Mouse (Mus musculus) liver, adult 2 months (tissue): Measurements from ENCODE around the gene Pik3c2g. TPM values are rescaled to one million over a fixed set of nuclear protein-coding genes. Genes with fewer than 3 reads are reported as not detected.

Experiments
- DNase-seq: peaks from one replicate; pipeline ENCODE4 v3.0.0-alpha.2; 2011; ENCODE audit warnings: low read depth, low spot score; ENCODE audit errors: extremely low read depth
- H3K27ac ChIP-seq: fragments of 200-500 bp; replicated peaks from 2 replicates; pipeline ENCODE4 v1.5.1; 2012; ENCODE audit warnings: low read depth, mild to moderate bottlenecking, control low read depth, inconsistent platforms, low read length; ENCODE audit not compliant: insufficient read depth
- H3K27me3 ChIP-seq: fragments of 200-500 bp; 2 replicates; pipeline ENCODE4 v1.6.1; 2012; ENCODE audit warnings: mild to moderate bottlenecking, moderate library complexity, low read length, inconsistent platforms; ENCODE audit not compliant: control insufficient read depth, insufficient read depth
- H3K36me3 ChIP-seq: fragments of 200-500 bp; 2 replicates; pipeline ENCODE4 v1.6.1; 2012; ENCODE audit warnings: low read length, inconsistent platforms; ENCODE audit not compliant: control insufficient read depth, insufficient read depth
- H3K4me1 ChIP-seq: fragments of 200-500 bp; 2 replicates; pipeline ENCODE4 v1.6.1; 2011; ENCODE audit warnings: low read length; ENCODE audit not compliant: control insufficient read depth, insufficient read depth
- H3K4me3 ChIP-seq: fragments of 200-500 bp; 2 replicates; pipeline ENCODE4 v1.5.1; 2011; ENCODE audit warnings: low read depth, mild to moderate bottlenecking, control low read depth, low read length, moderate library complexity; ENCODE audit not compliant: insufficient read depth
- H3K79me2 ChIP-seq: fragments of 200-500 bp; 2 replicates; pipeline ENCODE4 v1.6.1; 2012; ENCODE audit warnings: inconsistent platforms, mild to moderate bottlenecking, low read length, moderate library complexity; ENCODE audit not compliant: control insufficient read depth, insufficient read depth
- H3K9ac ChIP-seq: fragments of 200-500 bp; 2 replicates; pipeline ENCODE4 v1.6.1; 2012; ENCODE audit warnings: low read depth, mild to moderate bottlenecking, control low read depth, inconsistent platforms, low read length
- CTCF ChIP-seq: fragments of 200-500 bp; IDR thresholded peaks from 2 replicates; pipeline ENCODE4 v1.5.1; 2011; ENCODE audit warnings: low read depth, low read length, control low read depth
- POLR2A ChIP-seq: fragments of 200-500 bp; IDR thresholded peaks from 2 replicates; pipeline ENCODE4 v1.6.1; 2011; ENCODE audit warnings: low read length, control low read depth; ENCODE audit not compliant: insufficient read depth; ENCODE audit errors: extremely low read depth
- WGBS: fragments of 180-500 bp; shearing (Covaris S2); methylation state at CpG from one replicate; pipeline ENCODE4 v1.1.7; 2018; 5-methylcytosine and 5-hydroxymethylcytosine counted together
- polyA plus RNA-seq: library from polyadenylated mRNA; depleted of rRNA; stranded (reverse); fragments of >200 nt; gene quantifications from 2 replicates; pipeline ENCODE4 v1.2.3, GENCODE M21; 2012
- total RNA-seq: library from RNA; depleted of rRNA; stranded (reverse); fragments of >200 nt; gene quantifications from 2 replicates; pipeline ENCODE4 v1.2.3, GENCODE M21; 2014

Gene Pik3c2g
- total and polyA plus RNA-seq, 2 experiments: 6.4 to 26.6 TPM

DNA sequence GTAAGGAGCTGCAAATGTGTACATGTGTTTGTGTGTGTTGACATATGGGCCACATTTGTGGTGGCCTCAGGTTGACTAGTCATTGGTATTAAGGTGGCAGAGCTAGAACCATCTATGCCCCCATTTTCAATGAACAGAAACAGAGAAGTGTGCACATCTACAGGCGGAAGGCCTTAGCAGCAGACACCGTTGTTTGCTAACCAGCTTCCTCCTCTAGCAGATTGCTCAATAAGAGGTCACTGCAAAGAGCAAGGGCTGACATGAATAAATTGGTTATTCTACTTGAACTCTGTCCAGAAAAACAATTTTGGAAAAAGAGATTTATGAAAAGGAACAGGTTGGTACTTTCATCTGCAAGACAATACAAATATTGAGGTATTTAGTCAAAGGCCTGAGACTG is 295.1 kb downstream of the Pik3c2g start:
- Histone ChIP-seq H3K4me1 (peaks cover 15% of the 10 kb centered on the region), H3K79me2 (no peaks in the 10 kb centered on the region), H3K4me3 (no peak overlapping the region), H3K36me3 (peaks cover 2% of the 10 kb centered on the region; the same call in 1 of the 2 replicates), H3K27me3 (no peaks in the 10 kb centered on the region), H3K9ac (no peak overlapping the region), H3K27ac (peak overlapping the region; percentile 79)
- peak; percentile 90 for DNase-seq
- 11% methylated on average over 2 of the region's 2 CpGs for WGBS
- TF ChIP-seq CTCF (no peak), POLR2A (no peak)

DNA sequence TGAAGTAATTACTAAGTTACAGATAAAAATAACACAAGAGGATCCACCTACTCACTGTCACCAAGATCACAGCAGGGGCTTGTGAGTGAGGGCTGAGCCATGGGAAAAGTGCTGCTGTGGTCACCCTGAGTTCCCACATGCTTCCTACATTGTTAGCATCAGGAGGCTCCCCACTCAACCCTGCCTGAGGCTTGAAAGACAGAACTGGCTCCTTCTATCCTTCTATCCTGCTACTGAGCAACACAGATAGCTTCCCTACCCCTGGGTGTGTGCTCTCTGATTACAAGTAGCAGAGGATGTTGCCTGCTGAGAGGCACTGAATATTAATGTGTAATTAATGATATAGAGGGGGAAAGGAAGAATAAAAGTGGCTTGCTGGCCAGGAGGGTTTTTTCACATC is 300.2 kb downstream of the Pik3c2g start:
- DNase-seq: no peak
- TF ChIP-seq CTCF (no peak), POLR2A (no peak)
- no peaks in the 10 kb centered on the region for H3K27me3 ChIP-seq
- H3K36me3 ChIP-seq: peaks cover 2% of the 10 kb centered on the region; the same call in 1 of the 2 replicates
- H3K4me3 ChIP-seq: no peak overlapping the region
- no peak overlapping the region for H3K27ac ChIP-seq
- H3K9ac ChIP-seq: no peak overlapping the region
- H3K4me1 ChIP-seq: peaks cover 4% of the 10 kb centered on the region; the same call in 1 of the 2 replicates
- H3K79me2 ChIP-seq: no peaks in the 10 kb centered on the region

DNA sequence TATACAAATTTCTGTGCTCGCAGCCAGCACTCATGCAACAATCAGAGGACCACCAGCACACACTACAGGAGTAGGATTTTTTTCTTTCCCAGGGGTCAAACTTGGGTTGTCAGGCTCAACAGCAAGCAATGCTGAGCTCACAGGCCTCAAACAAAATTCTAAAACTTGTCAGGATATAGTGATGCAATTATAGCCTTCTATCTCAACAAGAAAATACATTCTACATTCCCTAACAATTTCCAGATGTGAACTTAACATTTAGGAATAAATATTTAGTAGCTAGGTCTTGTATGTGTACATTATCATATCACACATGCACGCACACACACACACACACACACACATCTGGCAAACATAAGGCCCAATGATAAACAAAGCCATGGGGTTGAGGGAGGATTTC is 308.6 kb downstream of the Pik3c2g start:
- WGBS: 71% methylated on average over 2 of the region's 2 CpGs
- Histone ChIP-seq H3K9ac (no peak overlapping the region), H3K27ac (no peak overlapping the region), H3K79me2 (no peaks in the 10 kb centered on the region), H3K4me1 (peaks cover 4% of the 10 kb centered on the region), H3K27me3 (no peaks in the 10 kb centered on the region), H3K4me3 (no peak overlapping the region), H3K36me3 (peaks cover 2% of the 10 kb centered on the region; the same call in 1 of the 2 replicates)
- no peak for DNase-seq
- TF ChIP-seq POLR2A (no peak), CTCF (no peak)

DNA sequence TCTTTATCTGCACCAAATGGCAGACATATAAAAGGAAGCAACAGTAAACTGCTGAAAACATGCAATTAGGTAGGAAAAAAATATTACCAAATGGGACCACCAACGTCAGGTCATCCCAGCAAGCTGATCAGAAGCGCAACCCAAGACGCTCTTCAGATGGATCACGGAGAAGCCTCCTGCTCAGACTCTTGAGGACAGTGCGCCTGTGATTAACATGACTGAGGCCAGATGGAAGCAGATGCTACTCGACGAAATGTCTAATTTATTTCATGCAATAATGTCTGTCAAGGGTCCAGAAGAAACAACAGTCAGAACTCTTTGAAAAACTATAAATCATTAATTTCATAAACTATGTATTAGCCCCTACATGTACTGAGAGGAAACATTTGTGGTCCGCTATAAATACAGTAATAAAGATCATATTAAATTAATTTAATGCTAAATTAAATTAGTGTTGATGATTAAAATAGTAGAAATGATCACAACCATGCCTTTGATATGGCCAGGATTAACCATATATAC is 312.7 kb downstream of the Pik3c2g start:
- H3K36me3 ChIP-seq: peaks cover 2% of the 10 kb centered on the region; the same call in 1 of the 2 replicates
- peaks cover 12% of the 10 kb centered on the region for H3K4me1 ChIP-seq
- no peak for DNase-seq
- no peak overlapping the region for H3K9ac ChIP-seq
- no peak overlapping the region for H3K4me3 ChIP-seq
- no peak for TF ChIP-seq CTCF
- no peak for TF ChIP-seq POLR2A
- no peak overlapping the region for H3K27ac ChIP-seq
- no peaks in the 10 kb centered on the region for H3K79me2 ChIP-seq
- 95% methylated on average over 8 of the region's 8 CpGs for WGBS
- H3K27me3 ChIP-seq: no peaks in the 10 kb centered on the region

DNA sequence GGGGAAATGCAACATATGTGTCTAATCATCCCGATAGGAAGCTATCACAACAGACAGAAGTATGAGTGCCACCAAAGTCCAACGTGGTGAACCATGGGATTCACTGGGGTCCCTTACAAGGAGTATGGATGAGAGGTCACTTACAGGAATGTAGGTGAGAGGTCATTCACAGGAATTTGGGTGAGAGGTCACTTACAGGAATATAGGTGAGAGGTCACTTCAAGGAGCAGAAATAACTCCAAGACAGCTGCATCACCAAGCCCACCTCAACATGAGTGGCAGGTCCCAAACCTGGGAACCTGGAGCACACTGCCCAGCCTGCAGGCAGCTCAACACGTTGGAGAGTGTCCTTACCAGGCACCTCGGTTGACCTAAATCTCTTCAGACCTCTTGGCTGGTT is 314.8 kb downstream of the Pik3c2g start:
- WGBS: 50% methylated on average over 4 of the region's 4 CpGs
- peak; percentile 55 for DNase-seq
- Histone ChIP-seq H3K27ac (peak overlapping the region; percentile 2; the same call in 1 of the 2 replicates), H3K36me3 (peaks cover 2% of the 10 kb centered on the region; the same call in 1 of the 2 replicates), H3K79me2 (no peaks in the 10 kb centered on the region), H3K4me3 (no peak overlapping the region), H3K27me3 (no peaks in the 10 kb centered on the region), H3K9ac (no peak overlapping the region), H3K4me1 (peaks cover 10% of the 10 kb centered on the region)
- TF ChIP-seq POLR2A (no peak), CTCF (no peak)

DNA sequence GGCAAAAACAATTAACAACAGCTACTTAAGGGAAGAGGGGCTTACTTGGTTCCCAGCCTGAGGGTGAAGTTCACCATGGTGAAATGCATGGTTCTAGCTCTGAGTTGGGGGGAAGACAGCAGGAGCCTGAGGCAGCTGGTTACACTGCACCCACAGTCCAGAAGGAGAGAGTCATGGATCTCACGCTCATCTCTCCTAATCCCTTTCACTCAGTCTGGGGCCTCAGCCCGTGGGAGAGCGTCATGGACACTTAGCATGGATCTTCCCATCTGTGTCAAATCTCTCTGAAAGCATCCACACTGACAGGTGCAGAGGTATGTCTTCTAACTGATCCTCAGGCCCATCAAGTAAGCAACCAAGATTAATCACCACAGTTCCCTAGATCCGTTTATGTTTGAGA is 320.1 kb downstream of the Pik3c2g start:
- H3K9ac ChIP-seq: no peak overlapping the region
- WGBS: 87% methylated on average over 4 of the region's 4 CpGs
- no peaks in the 10 kb centered on the region for H3K27me3 ChIP-seq
- TF ChIP-seq POLR2A: no peak
- TF ChIP-seq CTCF: no peak
- H3K4me3 ChIP-seq: no peak overlapping the region
- no peak for DNase-seq
- no peaks in the 10 kb centered on the region for H3K36me3 ChIP-seq
- H3K4me1 ChIP-seq: peaks cover under 1% of the 10 kb centered on the region
- H3K79me2 ChIP-seq: no peaks in the 10 kb centered on the region
- no peak overlapping the region for H3K27ac ChIP-seq
